Comparison of ENCODE assay signal across 8 mouse cellular contexts in genomic region chr1:74304339-74304790, GRCm38 (mm10). TPM values are rescaled to one million over a fixed set of nuclear protein-coding genes. Genes with fewer than 3 reads are reported as not detected.
DNase-seq lines count a peak whose midpoint lies in the region; ATAC-seq and TF ChIP-seq lines count a peak whose summit lies in the region.

No protein-coding gene starts in this region.

- H3K9ac ChIP-seq in forebrain, postnatal 0 days: peak overlapping the region; percentile 48; the same call in 1 of the 2 replicates
- H3K9ac ChIP-seq in lung, postnatal 0 days (replicated peaks; ENCODE audit: low read depth): peak overlapping the region; percentile 97

- peak overlapping the region; percentile 42 for H3K4me3 ChIP-seq in forebrain, postnatal 0 days (ENCODE audit: low read depth, low read length)
- H3K4me3 ChIP-seq in lung, postnatal 0 days (ENCODE audit: low read depth, low read length): peak overlapping the region; percentile 87

- H3K4me1 ChIP-seq in forebrain, postnatal 0 days (ENCODE audit: insufficient read depth): peaks cover 4% of the 10 kb centered on the region; the same call in 1 of the 2 replicates
- peaks cover 36% of the 10 kb centered on the region; the same call in 1 of the 2 replicates for H3K4me1 ChIP-seq in lung, postnatal 0 days (ENCODE audit: insufficient read depth, low read depth, low read length)

- TF ChIP-seq EP300 in lung, postnatal 0 days (IDR thresholded peaks at IDR 0.05): no peak

- H3K27ac ChIP-seq in forebrain, postnatal 0 days (ENCODE audit: low read depth, low read length): peak overlapping the region; percentile 45; the same call in 1 of the 2 replicates
- H3K27ac ChIP-seq in lung, postnatal 0 days (ENCODE audit: low read length): peak overlapping the region; percentile 99

- TF ChIP-seq CTCF in forebrain, postnatal 0 days (IDR thresholded peaks at IDR 0.05; ENCODE audit: low read depth): no peak
- no peak for TF ChIP-seq CTCF in lung, postnatal 0 days (IDR thresholded peaks at IDR 0.05)

- no peaks in the 10 kb centered on the region for H3K36me3 ChIP-seq in forebrain, postnatal 0 days (ENCODE audit: insufficient read depth)
- no peaks in the 10 kb centered on the region for H3K36me3 ChIP-seq in lung, postnatal 0 days (ENCODE audit: insufficient read depth, low read length)

- peak; percentile 40 for ATAC-seq in CD4-positive, CD25-positive, alpha-beta regulatory T cell, adult 4 months
- ATAC-seq in forebrain, postnatal 0 days: no peak
- ATAC-seq in lung, postnatal 0 days: peak; percentile 38

- H3K4me2 ChIP-seq in forebrain, postnatal 0 days (ENCODE audit: low read depth): peak overlapping the region; percentile 81
- H3K4me2 ChIP-seq in lung, postnatal 0 days (replicated peaks; ENCODE audit: low read depth, low read length): peak overlapping the region; percentile 67

- H3K27me3 ChIP-seq in forebrain, postnatal 0 days (ENCODE audit: insufficient read depth, low read length): peaks cover 5% of the 10 kb centered on the region; the same call in 1 of the 2 replicates
- no peaks in the 10 kb centered on the region for H3K27me3 ChIP-seq in lung, postnatal 0 days (replicated peaks; ENCODE audit: insufficient read depth, low read length)

- H3K9me3 ChIP-seq in forebrain, postnatal 0 days (ENCODE audit: low read length): no peaks in the 10 kb centered on the region
- no peaks in the 10 kb centered on the region for H3K9me3 ChIP-seq in lung, postnatal 0 days (ENCODE audit: low read length)

- peak; percentile 36 for DNase-seq in embryo, embryonic 10 days (ENCODE audit: low spot score)
- DNase-seq in embryo, embryonic 9.5 days (ENCODE audit: extremely low spot score): no peak
- DNase-seq in forebrain, postnatal 0 days: no peak
- peak; percentile 83 for DNase-seq in lung, postnatal 0 days (ENCODE audit: low spot score)
- DNase-seq in retina, embryonic 14.5 days (ENCODE audit: low spot score): no peak
- no peak for DNase-seq in ovary, postnatal 14 days (ENCODE audit: low spot score)
- no peak for DNase-seq in spleen, postnatal 4 days (ENCODE audit: low spot score in 2 of 2)

- 16% methylated on average over 12 of the region's 12 CpGs for WGBS in forebrain, postnatal 0 days
- 4% methylated on average over 12 of the region's 12 CpGs for WGBS in lung, postnatal 0 days

RNA-seq across cellular contexts. Expression of gene Tmbim1, which starts 1.1 kb away (rescaled TPM):
- polyA plus RNA-seq in CD4-positive, CD25-positive, alpha-beta regulatory T cell, adult 4 months (2017; shearing (Covaris generic)): 10 to 100 TPM; 16.7 to 27.5 TPM
- total RNA-seq in forebrain, postnatal 0 days (2014; rRNA removed): 5.8 and 7.9 TPM in 2 replicates
- polyA plus RNA-seq in forebrain, postnatal 0 days (2015; fragmentation: Nextera tagmentation; extraction: Ambion mirVana): 6.1 and 7.9 TPM in 2 replicates
- 148 and 149 TPM in 2 replicates for polyA plus RNA-seq in lung, postnatal 0 days (2015; fragmentation: Nextera tagmentation; extraction: Ambion mirVana)

RNA-seq across cellular contexts. Expression of gene Pnkd, which starts 19.6 kb away (rescaled TPM):
- polyA plus RNA-seq in CD4-positive, CD25-positive, alpha-beta regulatory T cell, adult 4 months (2017; shearing (Covaris generic)): 10 to 100 TPM; 78.8 to 83.8 TPM
- 57.5 and 64.5 TPM in 2 replicates for total RNA-seq in forebrain, postnatal 0 days (2014; rRNA removed)
- 112 and 128 TPM in 2 replicates for polyA plus RNA-seq in forebrain, postnatal 0 days (2015; fragmentation: Nextera tagmentation; extraction: Ambion mirVana)
- 88.7 and 91.4 TPM in 2 replicates for polyA plus RNA-seq in lung, postnatal 0 days (2015; fragmentation: Nextera tagmentation; extraction: Ambion mirVana)

RNA-seq across cellular contexts. Expression of gene Aamp, which starts 19.8 kb away (rescaled TPM):
- 100 to 1,000 TPM; 205 to 288 TPM for polyA plus RNA-seq in CD4-positive, CD25-positive, alpha-beta regulatory T cell, adult 4 months (2017; shearing (Covaris generic))
- total RNA-seq in forebrain, postnatal 0 days (2014; rRNA removed): 160 and 179 TPM in 2 replicates
- 211 and 215 TPM in 2 replicates for polyA plus RNA-seq in forebrain, postnatal 0 days (2015; fragmentation: Nextera tagmentation; extraction: Ambion mirVana)
- polyA plus RNA-seq in lung, postnatal 0 days (2015; fragmentation: Nextera tagmentation; extraction: Ambion mirVana): 213 and 214 TPM in 2 replicates

RNA-seq across cellular contexts. Expression of gene Gpbar1, which starts 26.0 kb away (rescaled TPM):
- 1 to 10 TPM in 1 of 2 experiments, not detected in 1; 1.1 TPM for polyA plus RNA-seq in CD4-positive, CD25-positive, alpha-beta regulatory T cell, adult 4 months (2017; shearing (Covaris generic))
- total RNA-seq in forebrain, postnatal 0 days (2014; rRNA removed): not detected in 2 replicates
- 0.21 TPM in 1 of 2 replicates, not detected in the other for polyA plus RNA-seq in forebrain, postnatal 0 days (2015; fragmentation: Nextera tagmentation; extraction: Ambion mirVana)
- polyA plus RNA-seq in lung, postnatal 0 days (2015; fragmentation: Nextera tagmentation; extraction: Ambion mirVana): 0.18 and 0.30 TPM in 2 replicates

RNA-seq across cellular contexts. Expression of gene Catip, which starts 57.5 kb away (rescaled TPM):
- polyA plus RNA-seq in CD4-positive, CD25-positive, alpha-beta regulatory T cell, adult 4 months (2017; shearing (Covaris generic)): under 1 TPM in 1 of 2 experiments, not detected in 1; 0.29 TPM
- total RNA-seq in forebrain, postnatal 0 days (2014; rRNA removed): 2.1 and 2.7 TPM in 2 replicates
- polyA plus RNA-seq in forebrain, postnatal 0 days (2015; fragmentation: Nextera tagmentation; extraction: Ambion mirVana): 0.63 and 1.6 TPM in 2 replicates
- 3.4 and 5.1 TPM in 2 replicates for polyA plus RNA-seq in lung, postnatal 0 days (2015; fragmentation: Nextera tagmentation; extraction: Ambion mirVana)

Comparison
In these comparisons a context has a peak if more than half of its experiments do, and no peak if none do; other contexts are left out.
1. DNase-seq: peak in embryo, embryonic 10 days (single experiment) and lung, postnatal 0 days (single experiment); none in embryo, embryonic 9.5 days (single experiment), forebrain, postnatal 0 days (single experiment), retina, embryonic 14.5 days (single experiment), ovary, postnatal 14 days (single experiment) and spleen, postnatal 4 days (0 of 2).